Mouse (Mus musculus): ENCODE measurements around the gene Adamtsl1.

DNA sequence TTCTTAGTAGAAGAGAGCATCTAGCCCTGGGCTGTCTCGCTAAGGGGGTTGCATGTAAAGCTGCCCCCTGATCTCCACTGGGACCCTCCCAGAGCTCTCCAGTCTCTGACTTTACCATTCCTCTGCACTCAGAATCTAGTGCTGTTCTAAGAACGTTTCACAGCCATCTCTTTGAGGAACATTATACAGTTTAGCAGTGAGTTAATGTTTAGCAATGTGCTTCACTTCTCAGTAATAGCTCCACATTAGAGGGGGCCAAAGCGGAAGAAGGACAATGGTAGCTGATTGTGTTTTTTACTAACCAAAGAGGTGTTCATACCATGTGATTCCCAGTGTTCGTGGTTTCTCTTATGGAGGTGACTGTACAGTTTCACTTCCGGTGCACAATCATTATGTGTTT is 425.5 kb downstream of the Adamtsl1 start:
- no peak for TF ChIP-seq CTCF (IDR thresholded peaks at IDR 0.05; ENCODE audit: extremely low read depth, insufficient read depth, insufficient read length, insufficient replicate concordance)
- TF ChIP-seq POLR2A (IDR thresholded peaks at IDR 0.05; ENCODE audit: low read depth, low read length): no peak

All from spleen, adult 2 months (tissue).